Mouse (Mus musculus): Measurements from ENCODE around the gene Spns3.
A peak's percentile ranks its signal among the peaks of the same experiment; 100 is the strongest.

The Spns3 gene

DNA sequence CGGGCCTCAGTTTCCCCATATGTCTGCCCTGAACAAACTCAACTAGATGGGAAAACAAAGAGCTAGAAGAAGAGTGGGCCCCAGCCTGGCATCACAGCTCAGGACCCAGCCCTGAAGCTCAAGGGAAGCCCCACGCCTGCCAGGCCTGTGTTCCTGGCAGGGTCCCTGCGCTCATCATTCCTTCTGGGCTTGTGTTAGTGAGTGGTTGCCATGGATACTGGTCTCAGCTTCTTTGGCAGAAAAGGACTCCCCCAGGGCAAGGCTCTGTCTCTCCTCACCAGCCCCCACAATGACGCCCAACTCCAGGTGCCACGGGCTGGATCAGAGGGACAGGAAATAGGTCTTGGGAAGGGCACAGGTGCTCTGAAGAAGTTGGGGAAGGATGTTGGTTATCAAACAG, 65.1 kb downstream of the Spns3 start:
- DNase-seq (ENCODE audit: low read depth, low spot score), result no peak

- no peak for DNase-seq (ENCODE audit: low read depth, low spot score)
Measured at GRCm38 (mm10) chr11:72484549-72484948, 65.8 kb downstream of the Spns3 start.

GRCm38 (mm10) chr11:72481952-72482351, 68.4 kb downstream of the Spns3 start:
- no peak for DNase-seq (ENCODE audit: low read depth, low spot score)

DNA sequence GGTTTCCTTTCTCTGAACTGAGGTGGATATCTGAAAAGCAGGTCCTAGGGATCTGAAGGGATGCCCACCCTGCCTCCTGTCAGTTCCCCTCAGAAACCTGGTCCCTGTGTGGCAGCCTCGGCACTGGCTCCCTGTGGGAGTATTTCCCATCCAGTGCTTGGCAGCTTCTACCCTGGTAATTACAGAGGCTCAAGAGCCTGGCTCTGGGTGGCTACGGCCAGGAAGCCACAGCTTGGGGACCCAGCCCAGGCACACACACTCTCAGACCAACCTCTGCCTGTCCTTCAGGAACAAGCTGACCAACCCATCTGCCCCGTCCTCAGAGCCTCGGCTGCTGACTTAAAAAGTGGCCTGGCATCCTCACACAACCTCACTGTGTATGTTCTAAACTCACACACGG, 69.0 kb downstream of the Spns3 start:
- DNase-seq (ENCODE audit: low read depth, low spot score), result no peak

DNA sequence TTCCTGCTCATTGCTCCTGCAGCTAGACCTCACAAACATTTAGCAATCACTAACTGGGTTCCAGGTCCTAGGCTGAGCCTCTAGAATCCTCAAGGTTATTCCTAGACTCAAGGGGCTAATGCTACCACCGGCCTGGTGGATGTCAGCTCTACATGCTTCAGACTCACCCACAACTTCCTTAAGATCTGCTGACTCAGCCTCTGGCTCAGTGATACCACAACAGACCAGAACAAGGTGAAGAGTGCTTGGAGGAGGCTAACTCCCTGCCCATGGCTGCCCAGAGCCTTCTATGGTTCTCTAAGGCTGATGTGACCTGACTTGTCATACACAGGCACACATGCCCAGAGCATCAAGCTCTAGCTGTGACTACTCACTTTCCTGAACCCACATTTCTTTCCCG, 70.8 kb downstream of the Spns3 start:
- peak; percentile 42 for DNase-seq (ENCODE audit: low read depth, low spot score)

- DNase-seq (ENCODE audit: low read depth, low spot score), result peak; percentile 91
Measured at GRCm38 (mm10) chr11:72478228-72478627, 72.1 kb downstream of the Spns3 start.

GRCm38 (mm10) chr11:72477653-72478052, 72.7 kb downstream of the Spns3 start:
- peak; percentile 39 for DNase-seq (ENCODE audit: low read depth, low spot score)

DNA sequence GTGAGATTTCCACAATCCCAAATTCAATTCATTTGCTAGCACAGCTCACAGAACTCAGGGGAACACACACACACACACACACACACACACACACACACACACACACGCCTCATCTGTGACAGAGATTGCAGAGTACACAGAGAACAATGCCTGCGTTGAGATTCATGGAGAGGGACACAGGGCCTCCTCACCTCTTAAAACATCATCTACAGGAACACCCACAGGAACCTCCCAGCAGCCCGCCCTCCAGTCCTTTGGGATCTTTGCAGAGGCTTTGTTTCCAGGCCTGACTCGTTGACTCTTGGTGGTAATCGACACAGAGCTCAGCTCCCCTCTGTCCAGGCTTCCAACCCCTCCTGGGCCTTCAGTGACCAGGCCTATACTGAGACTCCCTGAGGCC, 73.1 kb downstream of the Spns3 start:
- DNase-seq (ENCODE audit: low read depth, low spot score), result no peak

DNA sequence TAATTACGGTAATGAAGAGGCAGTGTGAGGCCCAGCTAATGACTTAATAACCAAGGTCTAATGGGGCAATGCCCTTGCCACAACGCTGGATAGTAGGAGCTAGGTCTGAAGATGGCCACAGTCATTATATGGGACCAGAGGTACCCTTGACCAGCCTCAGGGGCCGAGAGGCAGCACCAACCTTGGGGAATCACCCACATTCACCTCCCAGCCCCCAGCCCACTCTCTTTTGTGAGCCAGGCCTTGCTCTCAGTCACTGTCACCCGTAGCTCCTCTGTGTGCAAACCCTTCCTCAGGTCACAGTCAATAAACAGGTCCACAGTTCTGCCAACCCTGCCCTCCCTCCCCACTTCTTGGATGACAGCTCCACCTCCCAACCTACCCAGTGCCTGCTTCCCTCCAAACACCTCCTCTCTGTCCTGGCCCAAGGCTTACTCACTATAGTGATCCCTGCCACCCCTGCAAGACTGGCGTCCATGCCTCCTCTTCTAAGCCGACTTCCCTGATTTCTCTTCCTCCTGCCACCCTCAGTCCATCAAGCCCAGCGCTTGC, 74.2 kb downstream of the Spns3 start:
- DNase-seq (ENCODE audit: low read depth, low spot score), result no peak

GRCm38 (mm10) chr11:72475408-72475807, 74.9 kb downstream of the Spns3 start:
- DNase-seq (ENCODE audit: low read depth, low spot score), result no peak

DNA sequence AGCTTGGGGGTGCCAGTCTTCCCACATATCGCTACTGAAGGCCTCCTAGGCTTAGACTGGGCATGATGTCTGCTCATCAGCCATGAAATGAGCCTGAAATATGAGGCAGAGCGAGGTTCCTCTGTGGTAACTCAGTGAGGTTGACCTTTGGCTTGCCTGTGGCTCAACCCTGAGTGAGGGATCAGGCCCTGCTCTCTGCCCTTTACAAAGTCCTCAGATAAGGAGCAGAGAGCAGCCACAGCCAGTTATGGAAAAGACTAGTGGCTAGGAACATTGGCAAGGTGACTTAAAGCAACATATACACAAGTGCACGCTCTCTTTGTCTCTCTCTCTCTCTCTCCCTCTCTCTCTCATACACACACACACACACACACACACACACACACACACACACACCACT, 75.4 kb downstream of the Spns3 start:
- no peak for DNase-seq (ENCODE audit: low read depth, low spot score)

DNA sequence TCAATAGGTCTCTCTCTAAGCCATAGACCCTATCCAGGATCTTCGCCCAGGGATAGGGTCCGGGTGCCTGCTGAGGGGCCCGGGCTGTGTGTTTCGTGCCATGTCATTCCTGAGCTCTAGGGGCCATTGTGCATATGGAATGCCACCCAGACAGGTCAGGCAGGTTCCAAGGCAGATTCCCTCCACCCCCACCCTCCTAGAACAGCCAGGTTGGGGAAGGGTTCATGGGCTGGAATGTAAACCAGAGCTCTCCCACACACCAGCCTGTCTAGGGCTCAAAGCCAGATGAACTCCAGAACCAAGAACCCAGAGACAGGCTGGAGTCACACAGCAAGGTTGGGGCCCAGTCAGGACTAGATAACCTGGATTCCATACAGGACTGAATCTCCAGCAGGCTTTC, 76.8 kb downstream of the Spns3 start:
- DNase-seq (ENCODE audit: low read depth, low spot score), result no peak

- DNase-seq (ENCODE audit: low read depth, low spot score), result no peak
Measured at GRCm38 (mm10) chr11:72471381-72471780, 78.9 kb downstream of the Spns3 start.

DNA sequence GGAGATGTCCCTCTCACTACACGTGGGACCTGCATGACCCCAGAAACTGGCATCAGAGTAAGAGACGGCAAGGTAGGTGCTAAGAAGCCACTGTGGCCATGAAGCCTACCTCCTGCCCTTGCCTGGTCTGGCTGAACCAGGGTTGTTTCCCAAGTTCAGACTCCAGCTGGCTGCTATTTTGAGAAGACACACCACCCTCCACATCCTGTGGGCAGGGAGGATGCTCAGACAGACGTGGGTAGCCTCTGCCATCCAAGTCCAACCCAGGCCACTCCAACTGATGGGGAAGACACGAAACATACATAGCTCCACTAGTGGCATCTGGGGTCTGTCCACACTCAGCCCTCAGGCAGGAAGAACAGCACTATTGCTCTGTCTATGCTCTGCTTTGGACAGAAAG, 80.3 kb downstream of the Spns3 start:
- DNase-seq (ENCODE audit: low read depth, low spot score), result no peak

DNA sequence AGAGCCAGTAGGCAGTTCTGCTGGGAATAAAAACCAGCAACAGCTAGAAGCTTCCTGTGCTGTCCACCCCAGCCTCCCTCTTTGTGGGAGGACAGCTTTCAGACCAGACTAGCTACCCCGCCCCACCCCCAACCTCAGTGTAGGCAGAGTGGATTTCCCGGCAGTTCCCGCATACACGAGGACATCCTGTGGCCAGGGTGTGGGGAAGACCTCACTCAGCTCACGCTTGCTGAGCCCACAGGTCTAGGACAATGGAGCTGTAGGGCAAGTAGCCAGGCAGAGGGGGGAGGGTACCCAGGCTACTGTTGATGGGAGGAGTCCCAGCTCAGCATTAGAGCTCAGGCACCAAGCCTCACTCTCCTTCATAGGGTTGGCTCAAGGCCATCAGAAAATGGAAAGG, 81.1 kb downstream of the Spns3 start:
- DNase-seq (ENCODE audit: low read depth, low spot score), result no peak

DNA sequence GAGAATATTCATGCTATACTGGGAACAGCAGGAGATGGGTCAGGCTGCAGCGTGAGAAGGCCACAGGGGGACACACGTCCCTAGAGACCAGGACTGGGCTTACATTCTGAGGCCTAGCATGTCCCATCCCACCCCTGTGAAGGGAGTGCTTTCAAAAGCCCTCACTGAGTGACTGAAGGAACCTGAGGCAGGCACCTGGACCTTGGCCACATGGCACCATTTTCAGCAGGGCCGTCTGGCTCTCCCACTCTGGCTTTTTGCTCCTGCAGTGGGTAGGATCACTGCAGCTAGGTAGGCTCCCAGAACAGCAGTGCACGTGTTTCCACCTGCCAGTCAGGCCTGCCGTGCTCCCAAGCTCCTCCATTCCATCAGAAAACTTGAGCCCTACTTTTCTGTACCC, 81.8 kb downstream of the Spns3 start:
- DNase-seq (ENCODE audit: low read depth, low spot score), result no peak

DNA sequence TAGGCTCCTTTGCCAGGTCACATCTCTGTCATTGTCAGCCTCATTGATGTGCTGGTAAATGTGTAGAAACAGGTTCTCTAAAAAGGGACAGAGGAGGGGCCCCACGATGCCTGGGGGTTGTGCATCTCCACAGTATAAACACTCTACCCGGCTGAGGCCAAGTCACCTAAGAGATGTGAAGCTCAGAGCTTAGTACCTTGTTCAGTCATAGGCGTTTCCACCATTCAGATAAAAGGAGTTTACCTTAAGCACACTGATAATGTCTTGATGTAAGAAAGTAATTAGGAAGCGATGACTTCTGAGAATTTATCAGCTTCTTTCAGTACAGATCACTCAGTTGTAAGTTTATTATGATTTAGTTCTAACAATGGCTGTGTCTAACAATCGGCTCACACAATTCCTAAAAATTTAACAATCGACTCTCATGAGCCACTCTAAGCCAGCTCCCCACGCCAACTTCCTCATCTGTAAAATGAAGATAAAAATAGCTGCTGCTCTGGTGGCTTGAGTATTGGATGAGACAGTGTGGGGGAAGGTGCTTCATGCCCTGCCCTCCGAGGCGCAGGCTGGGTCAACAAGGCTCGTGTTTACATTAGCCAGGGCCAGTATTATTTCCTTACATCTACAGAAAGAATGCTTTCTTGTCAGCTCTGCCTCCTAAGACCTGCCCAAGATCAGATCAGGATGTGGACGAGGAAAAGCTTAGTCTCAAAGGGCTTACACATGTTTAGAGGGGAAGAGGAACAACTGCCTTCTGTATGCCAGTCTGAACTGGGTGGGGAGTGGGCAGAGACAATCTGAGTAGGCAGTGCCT, 83.4 kb downstream of the Spns3 start:
- no peak for DNase-seq (ENCODE audit: low read depth, low spot score)

DNA sequence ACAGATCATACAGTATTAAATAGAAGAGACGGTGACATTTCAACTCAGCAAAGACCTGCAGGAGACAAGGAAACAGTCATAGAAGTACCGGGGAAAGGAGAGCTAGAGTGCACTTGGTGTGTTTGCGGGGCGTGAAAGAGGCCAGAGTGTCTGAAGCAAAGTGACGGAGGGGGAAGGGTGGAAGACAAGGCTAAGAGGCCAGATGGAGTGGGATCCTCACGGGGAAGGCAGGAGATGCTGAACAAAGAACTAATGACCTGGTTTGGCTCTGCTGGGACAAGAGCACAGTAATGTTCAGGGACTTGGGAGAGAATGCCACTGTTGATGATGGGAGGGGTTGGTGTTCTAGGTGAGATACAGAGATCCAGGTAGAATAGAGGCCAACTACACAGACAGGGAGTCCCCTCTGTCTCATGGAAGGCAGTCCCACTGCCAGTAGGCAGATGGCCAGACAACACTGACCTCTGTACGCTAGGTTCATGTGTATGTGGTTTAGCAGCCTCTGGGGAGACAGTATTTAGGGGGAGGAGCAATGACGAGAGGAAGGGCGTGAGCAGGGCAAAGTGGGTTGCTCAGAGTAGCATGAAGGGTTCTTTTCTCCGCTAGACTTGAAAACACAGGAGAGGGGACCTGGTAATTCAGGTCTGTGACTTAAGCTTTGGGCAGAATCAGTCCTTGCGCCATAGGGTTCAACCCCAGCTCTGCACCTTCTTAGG, 84.2 kb downstream of the Spns3 start:
- DNase-seq (ENCODE audit: low read depth, low spot score), result no peak

- DNase-seq (ENCODE audit: low read depth, low spot score), result no peak
Measured at GRCm38 (mm10) chr11:72464821-72465220, 85.5 kb downstream of the Spns3 start.

DNA sequence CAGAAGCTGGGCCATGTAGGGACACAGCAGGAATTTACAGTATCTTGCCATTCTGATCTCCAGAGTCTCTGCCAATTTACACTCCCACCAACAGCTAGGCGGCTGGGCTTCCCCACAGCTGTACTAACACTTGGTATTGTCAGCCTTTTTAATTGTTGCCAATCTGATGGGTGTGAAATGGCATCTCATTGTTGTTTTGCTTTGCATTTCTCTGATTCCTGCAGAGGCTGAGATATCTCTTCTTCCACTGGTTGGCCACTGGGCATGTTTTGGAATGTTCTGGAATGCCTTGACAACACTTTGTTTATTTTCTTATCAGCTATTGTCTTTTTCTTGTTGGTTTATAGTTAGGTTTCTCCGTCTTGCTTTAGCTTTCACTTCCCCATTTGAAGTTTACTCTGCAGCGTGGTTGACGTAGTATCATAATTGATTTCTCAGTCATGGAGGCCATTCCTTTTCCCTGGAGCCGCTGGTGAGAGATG, 88.8 kb downstream of the Spns3 start:
- no peak for DNase-seq (ENCODE audit: low read depth, low spot score)

- no peak for DNase-seq (ENCODE audit: low read depth, low spot score)
Measured at GRCm38 (mm10) chr11:72458502-72458901, 91.8 kb downstream of the Spns3 start.

- no peak for DNase-seq (ENCODE audit: low read depth, low spot score)
Measured at GRCm38 (mm10) chr11:72457995-72458496, 92.3 kb downstream of the Spns3 start.

DNA sequence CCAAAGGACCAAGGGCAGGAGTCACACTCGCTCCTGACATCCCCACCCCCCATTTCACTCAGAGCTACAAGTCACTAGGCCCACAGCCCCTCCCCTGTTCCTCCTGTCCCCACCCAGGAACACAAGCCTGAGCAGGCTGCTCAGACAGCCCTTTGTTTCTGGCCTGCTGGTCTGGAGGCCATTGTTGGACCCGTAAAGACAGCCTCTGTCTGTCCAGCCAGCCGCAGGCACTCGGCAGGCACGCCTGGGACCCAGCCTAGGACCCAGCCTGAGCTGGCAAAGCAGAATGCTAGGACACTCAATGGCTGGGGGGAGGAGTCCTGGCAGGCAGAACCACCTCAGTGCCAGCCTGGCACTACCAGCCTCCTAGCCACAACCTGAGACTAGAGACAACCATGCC, 94.6 kb downstream of the Spns3 start:
- DNase-seq (ENCODE audit: low read depth, low spot score), result no peak
